Mouse (Mus musculus) C2C12 (cell line): ENCODE measurements around the gene Epyc. TPM values are rescaled to one million over a fixed set of nuclear protein-coding genes. Genes with fewer than 3 reads are reported as not detected.

ENCODE experiments used
- H3K27me3 ChIP-seq: one replicate; pipeline ENCODE4 v1.6.1; 2011; ENCODE audit not compliant: control insufficient read depth, insufficient read depth, insufficient read length
- H3K36me3 ChIP-seq: one replicate; pipeline ENCODE4 v1.6.1; 2011; ENCODE audit not compliant: control insufficient read depth, insufficient read depth
- H3K4me3 ChIP-seq: one replicate; pipeline ENCODE4 v1.5.1; 2011; ENCODE audit warnings: mild to moderate bottlenecking, control low read depth; ENCODE audit not compliant: poor library complexity, insufficient read depth, severe bottlenecking
- H3K79me2 ChIP-seq: one replicate; pipeline ENCODE4 v1.6.1; 2011; ENCODE audit not compliant: control insufficient read depth, insufficient read depth
- H3K79me3 ChIP-seq: one replicate; pipeline ENCODE4 v1.6.1; 2011; ENCODE audit warnings: low read depth, control low read depth
- H3ac ChIP-seq: one replicate; pipeline ENCODE3; 2011; ENCODE audit warnings: low read depth; ENCODE audit not compliant: control insufficient read depth, insufficient read length
- CEBPB ChIP-seq: IDR thresholded peaks from one replicate; pipeline ENCODE4 v1.6.1; 2011; ENCODE audit warnings: low read depth, mild to moderate bottlenecking, control low read depth, moderate library complexity
- CTCF ChIP-seq: IDR thresholded peaks from one replicate; pipeline ENCODE4 v1.5.1; 2011; ENCODE audit not compliant: control insufficient read depth, insufficient read depth, insufficient read length
- FOSL1 ChIP-seq: IDR thresholded peaks from one replicate; pipeline ENCODE4 v1.8.0; 2011; ENCODE audit warnings: mild to moderate bottlenecking, low read length; ENCODE audit not compliant: poor library complexity, insufficient read depth, severe bottlenecking
- MAX ChIP-seq: IDR thresholded peaks from one replicate; pipeline ENCODE4 v1.6.1; 2011; ENCODE audit warnings: mild to moderate bottlenecking, control low read depth
- MYOD1 ChIP-seq: IDR thresholded peaks from one replicate; pipeline ENCODE4 v1.6.1; 2011; ENCODE audit warnings: low read depth; ENCODE audit not compliant: control insufficient read depth, insufficient read length
- MYOG ChIP-seq: IDR thresholded peaks from one replicate; pipeline ENCODE4 v1.6.1; 2011; ENCODE audit not compliant: control insufficient read depth, insufficient read length; ENCODE audit errors: extremely low read depth
- USF1 ChIP-seq: IDR thresholded peaks from one replicate; pipeline ENCODE4 v1.6.1; 2011; ENCODE audit warnings: low read depth, mild to moderate bottlenecking, control low read depth, moderate library complexity
- polyA plus RNA-seq: library from polyadenylated mRNA; unstranded; fragments of >200 nt; fragmentation: generic; extraction: Trizol; gene quantifications from one replicate; pipeline ENCODE4 v1.2.1, GENCODE M21; 2012; ENCODE audit warnings: missing spikeins

Gene Epyc
- polyA plus RNA-seq, 1 experiment = not detected

DNA sequence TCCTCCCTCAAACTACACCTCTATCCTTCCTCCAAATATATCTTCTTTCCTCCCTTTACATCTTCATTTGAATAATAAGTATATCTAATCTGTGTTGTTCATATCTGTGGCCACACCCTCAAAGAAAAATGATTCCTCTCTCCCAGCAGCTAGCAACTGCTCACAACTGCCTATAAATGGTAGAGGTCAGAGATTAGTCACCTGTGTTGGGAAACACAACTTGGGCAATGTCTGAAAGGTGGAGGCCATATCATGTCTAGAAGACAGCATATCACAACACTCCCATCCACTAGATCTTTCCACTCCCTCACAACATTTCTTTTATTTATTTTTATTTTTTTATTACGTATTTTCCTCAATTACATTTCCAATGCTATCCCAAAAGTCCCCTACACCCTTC lies 15.6 kb downstream of the Epyc start:
- TF ChIP-seq CEBPB (no peak), MYOD1 (no peak), USF1 (no peak), FOSL1 (no peak), MAX (no peak), CTCF (no peak), MYOG (no peak)
- Histone ChIP-seq H3K79me2 (no peaks in the 10 kb centered on the region), H3K27me3 (no peaks in the 10 kb centered on the region), H3K36me3 (no peaks in the 10 kb centered on the region), H3K4me3 (no peak overlapping the region), H3K79me3 (no peaks in the 10 kb centered on the region), H3ac (no peak overlapping the region)

DNA sequence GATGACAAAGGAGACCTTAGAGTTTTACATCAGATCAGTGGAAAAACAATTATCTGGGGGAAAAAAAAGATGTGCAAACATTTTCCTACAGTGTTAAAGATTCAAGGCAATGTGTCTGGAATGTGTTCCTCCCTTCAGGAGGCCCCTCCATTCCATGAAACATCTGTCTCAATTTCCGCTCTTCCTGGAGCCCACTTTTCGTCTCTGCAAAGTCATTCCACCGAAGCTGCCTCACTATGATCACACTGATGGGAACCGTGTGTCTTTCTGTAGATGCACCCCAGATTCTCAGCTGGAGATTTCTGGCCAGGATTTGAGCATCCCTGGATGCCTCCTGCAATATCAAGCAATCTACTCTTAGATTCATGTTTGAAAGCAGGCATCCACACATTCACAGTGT lies 24.8 kb downstream of the Epyc start:
- Histone ChIP-seq H3K79me3 (no peaks in the 10 kb centered on the region), H3K36me3 (no peaks in the 10 kb centered on the region), H3K27me3 (no peaks in the 10 kb centered on the region), H3K79me2 (no peaks in the 10 kb centered on the region), H3K4me3 (no peak overlapping the region), H3ac (no peak overlapping the region)
- TF ChIP-seq MAX (no peak), CEBPB (no peak), MYOD1 (no peak), FOSL1 (no peak), CTCF (no peak), MYOG (no peak), USF1 (no peak)

DNA sequence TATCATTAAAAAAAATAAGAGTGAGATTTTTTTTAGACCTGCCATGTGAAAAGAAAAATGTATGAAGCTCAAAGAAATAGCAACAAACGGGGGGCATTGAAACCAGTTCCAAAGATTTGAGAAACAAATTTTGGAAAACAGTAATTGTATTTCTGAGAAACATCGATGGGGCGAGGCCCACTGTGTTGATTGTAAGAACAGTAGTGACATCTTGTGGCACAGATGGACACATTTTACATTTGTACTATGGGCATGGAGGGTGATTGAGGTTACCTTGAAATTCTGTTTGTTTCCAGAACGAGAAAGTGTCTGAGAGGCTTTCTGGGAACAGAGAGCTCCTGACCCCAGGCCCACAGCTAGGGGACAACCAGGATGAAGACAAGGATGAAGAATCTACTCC lies 26.3 kb downstream of the Epyc start:
- H3K79me3 ChIP-seq = no peaks in the 10 kb centered on the region

DNA sequence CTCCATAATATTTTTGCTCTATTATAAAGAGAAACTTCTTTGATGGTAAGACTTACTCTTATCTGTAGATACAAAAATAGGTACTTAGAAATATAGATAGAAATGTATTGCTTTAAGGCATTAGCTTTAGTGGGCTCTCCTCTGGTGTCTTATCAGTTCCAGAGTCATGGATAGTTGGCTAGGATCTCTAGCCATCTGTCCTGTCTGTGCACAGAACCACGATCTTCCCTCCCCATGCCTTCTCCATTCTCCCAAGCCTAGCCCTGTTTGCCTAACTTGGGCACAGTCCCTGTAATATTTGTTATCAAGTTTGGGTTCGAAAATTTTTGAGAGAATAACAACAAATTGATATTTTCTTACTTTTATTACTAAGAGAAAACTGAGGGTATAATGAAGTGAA lies 29.4 kb downstream of the Epyc start:
- Histone ChIP-seq H3K79me3 (no peaks in the 10 kb centered on the region), H3K36me3 (no peaks in the 10 kb centered on the region)

More for the DNA sequence above, 26.3 kb downstream of the Epyc start:
- H3K27me3 ChIP-seq = no peaks in the 10 kb centered on the region
- no peaks in the 10 kb centered on the region for H3K79me2 ChIP-seq
- no peaks in the 10 kb centered on the region for H3K36me3 ChIP-seq
- no peak overlapping the region for H3K4me3 ChIP-seq
- no peak overlapping the region for H3ac ChIP-seq
- TF ChIP-seq FOSL1 = no peak
- peak; percentile 27 for TF ChIP-seq CTCF

DNA sequence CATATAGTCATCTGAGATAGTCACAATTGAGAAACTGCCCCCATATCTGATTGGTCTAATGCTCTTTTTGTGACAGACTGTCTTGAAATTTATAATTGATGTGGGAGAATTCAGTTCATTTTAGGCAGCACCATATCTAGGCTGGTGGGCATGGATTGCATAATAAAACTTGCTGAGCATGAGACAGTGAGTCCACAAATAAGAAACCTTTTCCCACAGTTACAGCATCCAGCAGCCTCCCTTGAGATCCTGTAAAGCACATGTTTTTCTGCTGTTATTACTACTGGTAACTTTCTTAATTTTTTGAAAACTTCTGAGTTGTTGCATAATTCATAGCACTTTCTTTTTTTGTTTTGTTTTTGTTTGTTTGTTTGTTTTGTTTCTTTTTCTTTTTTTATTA lies 39.1 kb downstream of the Epyc start:
- Histone ChIP-seq H3K79me3 (no peaks in the 10 kb centered on the region), H3ac (no peak overlapping the region), H3K36me3 (no peaks in the 10 kb centered on the region), H3K79me2 (no peaks in the 10 kb centered on the region), H3K27me3 (no peaks in the 10 kb centered on the region), H3K4me3 (no peak overlapping the region)
- TF ChIP-seq MYOD1 (no peak), MYOG (no peak), MAX (no peak), FOSL1 (no peak), CEBPB (no peak), CTCF (no peak), USF1 (no peak)

More for the DNA sequence above, 29.4 kb downstream of the Epyc start:
- H3K79me2 ChIP-seq = no peaks in the 10 kb centered on the region
- H3K4me3 ChIP-seq = no peak overlapping the region
- no peak for TF ChIP-seq CTCF
- TF ChIP-seq CEBPB = no peak
- no peak for TF ChIP-seq MYOD1
- H3K27me3 ChIP-seq = no peaks in the 10 kb centered on the region
- H3ac ChIP-seq = no peak overlapping the region

DNA sequence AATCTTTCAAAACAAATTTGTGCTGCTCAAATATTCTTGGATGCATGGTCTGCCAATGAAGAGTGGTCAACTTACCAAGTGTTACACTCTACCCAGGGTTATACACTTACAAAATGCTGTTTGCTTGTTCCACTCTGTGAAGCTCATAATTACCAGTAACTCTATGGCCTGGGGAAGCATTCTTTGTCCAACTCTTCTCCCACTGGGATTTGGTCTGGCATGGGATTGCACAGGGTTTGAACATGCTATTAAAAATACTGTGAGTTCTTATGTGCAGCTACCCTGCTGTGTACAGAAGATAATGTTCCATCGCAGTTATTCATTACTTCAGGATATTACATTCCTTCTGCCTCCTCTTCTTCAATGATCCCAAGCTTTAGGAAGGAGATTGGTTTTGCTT lies 43.3 kb downstream of the Epyc start:
- H3K36me3 ChIP-seq = no peaks in the 10 kb centered on the region
- no peak overlapping the region for H3K4me3 ChIP-seq
- no peaks in the 10 kb centered on the region for H3K79me3 ChIP-seq
- H3K27me3 ChIP-seq = no peaks in the 10 kb centered on the region
- TF ChIP-seq MAX (no peak), FOSL1 (no peak)
- no peak overlapping the region for H3ac ChIP-seq
- H3K79me2 ChIP-seq = no peaks in the 10 kb centered on the region
